Mouse (Mus musculus) MEL (cell line): ENCODE results near the gene Pdrg1. TPM values are rescaled to one million over a fixed set of nuclear protein-coding genes. Genes with fewer than 3 reads are reported as not detected.

Experiments used
- DNase-seq: peaks from one replicate; pipeline ENCODE4 v3.0.0; 2011; ENCODE audit warnings: low read depth, low spot score
- H3K27ac ChIP-seq: 2 replicates; pipeline ENCODE4 v1.5.1; 2012; ENCODE audit warnings: low read depth, mild to moderate bottlenecking, control low read depth, low read length, moderate library complexity; ENCODE audit not compliant: control insufficient read depth
- H3K27me3 ChIP-seq, 2 experiments: fragments of 150-350 bp in 1 of 2; sonication (generic) in 1 of 2; 2 replicates each; pipeline ENCODE4 v1.6.1; 2012; ENCODE audit warnings: low read length in 2 of 2, mild to moderate bottlenecking in 2 of 2, improper control_type of control experiment in 1 of 2, moderate library complexity in 1 of 2; ENCODE audit not compliant: insufficient read depth in 2 of 2, control insufficient read depth in 1 of 2
- H3K36me3 ChIP-seq, 2 experiments: 2 replicates each; pipeline ENCODE4 v1.6.1; 2012 to 2014; ENCODE audit warnings: low read length in 2 of 2, improper control_type of control experiment in 1 of 2, inconsistent platforms in 1 of 2, mild to moderate bottlenecking in 1 of 2; ENCODE audit not compliant: insufficient read depth in 2 of 2, control insufficient read depth in 1 of 2
- H3K4me1 ChIP-seq, 2 experiments: fragments of 150-350 bp in 1 of 2; sonication (generic) in 1 of 2; 2 replicates each; pipeline ENCODE4 v1.6.1; 2012; ENCODE audit warnings: low read length in 2 of 2, improper control_type of control experiment in 1 of 2, mild to moderate bottlenecking in 1 of 2; ENCODE audit not compliant: insufficient read depth in 2 of 2, control insufficient read depth in 1 of 2
- H3K4me3 ChIP-seq, 2 experiments: fragments of 150-350 bp in 1 of 2; sonication (generic) in 1 of 2; 2 replicates each; pipeline ENCODE4 v1.5.1; 2012; ENCODE audit warnings: low read depth in 2 of 2, low read length in 2 of 2, mild to moderate bottlenecking in 2 of 2, moderate library complexity in 2 of 2, control low read depth in 1 of 2, improper control_type of control experiment in 1 of 2; ENCODE audit not compliant: control insufficient read depth in 1 of 2, insufficient read depth in 1 of 2
- H3K79me2 ChIP-seq: 2 replicates; pipeline ENCODE4 v1.6.1; 2012; ENCODE audit warnings: mild to moderate bottlenecking, low read length, moderate library complexity; ENCODE audit not compliant: control insufficient read depth, poor library complexity, insufficient read depth
- H3K9ac ChIP-seq: 2 replicates; pipeline ENCODE4 v1.6.1; 2012; ENCODE audit warnings: low read depth, mild to moderate bottlenecking, control low read depth, low read length, moderate library complexity; ENCODE audit not compliant: control insufficient read depth, poor library complexity, severe bottlenecking
- H3K9me3 ChIP-seq: fragments of 150-350 bp; sonication (generic); replicated peaks from 2 replicates; pipeline ENCODE4 v1.6.1; 2012; ENCODE audit warnings: mild to moderate bottlenecking, low read length, improper control_type of control experiment, moderate library complexity; ENCODE audit not compliant: insufficient read depth
- CHD2 ChIP-seq: IDR thresholded peaks from 2 replicates; pipeline ENCODE4 v1.6.1; 2011; ENCODE audit warnings: low read length, improper control_type of control experiment
- CTCF ChIP-seq, 3 experiments: IDR thresholded peaks in 2 of 3; conservative IDR thresholded peaks in 1 of 3; 2 replicates each; pipeline ENCODE4 v1.5.1; 2011 to 2012; ENCODE audit warnings: low read length in 3 of 3, low read depth in 2 of 3, mild to moderate bottlenecking in 2 of 3, improper control_type of control experiment in 1 of 3, inconsistent platforms in 1 of 3, mixed read lengths in 1 of 3, moderate library complexity in 1 of 3; ENCODE audit not compliant: control insufficient read depth in 1 of 3, insufficient read depth in 1 of 3, poor library complexity in 1 of 3, severe bottlenecking in 1 of 3
- EP300 ChIP-seq, 2 experiments: IDR thresholded peaks; 2 replicates each; pipeline ENCODE4 v1.6.1; 2011; ENCODE audit warnings: improper control_type of control experiment in 2 of 2, low read length in 2 of 2, low read depth in 1 of 2, mild to moderate bottlenecking in 1 of 2
- ETS1 ChIP-seq: IDR thresholded peaks from 2 replicates; pipeline ENCODE4 v1.6.1; 2012; ENCODE audit warnings: low read depth, mild to moderate bottlenecking, inconsistent platforms, low read length, improper control_type of control experiment, moderate library complexity
- GABPA ChIP-seq: IDR thresholded peaks from 2 replicates; pipeline ENCODE4 v1.6.1; 2012; ENCODE audit warnings: low read depth, mild to moderate bottlenecking, inconsistent platforms, low read length, improper control_type of control experiment, moderate library complexity
- GATA1 ChIP-seq: IDR thresholded peaks from 2 replicates; pipeline ENCODE4 v1.6.1; 2011; ENCODE audit warnings: low read depth, low read length, improper control_type of control experiment
- HCFC1 ChIP-seq: IDR thresholded peaks from 2 replicates; pipeline ENCODE4 v1.6.1; 2012; ENCODE audit warnings: low read depth, mild to moderate bottlenecking, inconsistent platforms, low read length, improper control_type of control experiment, moderate library complexity
- KAT2A ChIP-seq: conservative IDR thresholded peaks from 2 replicates; pipeline ENCODE4 v1.6.1; 2012; ENCODE audit warnings: low read depth, low read length, improper control_type of control experiment, inconsistent platforms
- MAZ ChIP-seq: IDR thresholded peaks from 2 replicates; pipeline ENCODE4 v1.6.1; 2012; ENCODE audit warnings: low read depth, mild to moderate bottlenecking, inconsistent platforms, low read length, improper control_type of control experiment
- MEF2A ChIP-seq: IDR thresholded peaks from 2 replicates; pipeline ENCODE4 v1.6.1; 2014; ENCODE audit warnings: low read depth, mild to moderate bottlenecking, inconsistent platforms, low read length, improper control_type of control experiment; ENCODE audit not compliant: poor library complexity, insufficient replicate concordance, severe bottlenecking; ENCODE audit errors: extremely low read depth
- MXI1 ChIP-seq: IDR thresholded peaks from 2 replicates; pipeline ENCODE4 v1.6.1; 2011; ENCODE audit warnings: mild to moderate bottlenecking, low read depth, low read length, improper control_type of control experiment
- MYC ChIP-seq: IDR thresholded peaks from 2 replicates; pipeline ENCODE4 v1.6.1; 2011; ENCODE audit warnings: low read depth, mild to moderate bottlenecking, low read length, improper control_type of control experiment, moderate library complexity
- NELFE ChIP-seq: IDR thresholded peaks from 2 replicates; pipeline ENCODE4 v1.6.1; 2011; ENCODE audit warnings: low read depth, low read length, improper control_type of control experiment
- NRF1 ChIP-seq: IDR thresholded peaks from 2 replicates; pipeline ENCODE4 v1.6.1; 2014; ENCODE audit warnings: low read depth, mild to moderate bottlenecking, inconsistent platforms, low read length, improper control_type of control experiment, moderate library complexity; ENCODE audit not compliant: poor library complexity, insufficient read depth, severe bottlenecking
- POLR2A ChIP-seq, 2 experiments: IDR thresholded peaks; 2 replicates each; pipeline ENCODE4 v1.6.1; 2011 to 2012; ENCODE audit warnings: low read length in 2 of 2, mild to moderate bottlenecking in 2 of 2, control low read depth in 1 of 2, improper control_type of control experiment in 1 of 2, low read depth in 1 of 2, moderate library complexity in 1 of 2; ENCODE audit not compliant: control insufficient read depth in 1 of 2, insufficient read depth in 1 of 2, poor library complexity in 1 of 2
- POLR2AphosphoS2 ChIP-seq: IDR thresholded peaks from 2 replicates; pipeline ENCODE4 v1.6.1; 2011; ENCODE audit warnings: low read length, improper control_type of control experiment
- POLR2AphosphoS5 ChIP-seq: IDR thresholded peaks from 2 replicates; pipeline ENCODE4 v1.6.1; 2012; ENCODE audit warnings: low read depth, borderline replicate concordance, mild to moderate bottlenecking, inconsistent platforms, low read length, moderate library complexity, mixed read lengths
- SMC3 ChIP-seq: IDR thresholded peaks from 2 replicates; pipeline ENCODE4 v1.6.1; 2011; ENCODE audit warnings: low read depth, low read length, improper control_type of control experiment
- TBP ChIP-seq: IDR thresholded peaks from 2 replicates; pipeline ENCODE4 v1.8.0; 2011; ENCODE audit warnings: low read depth, low read length, improper control_type of control experiment
- TCF12 ChIP-seq: IDR thresholded peaks from 2 replicates; pipeline ENCODE4 v1.6.1; 2014; ENCODE audit warnings: low read depth, mild to moderate bottlenecking, inconsistent platforms, low read length, improper control_type of control experiment, moderate library complexity
- USF1 ChIP-seq: IDR thresholded peaks from 2 replicates; pipeline ENCODE4 v1.6.1; 2014; ENCODE audit warnings: low read depth, mild to moderate bottlenecking, inconsistent platforms, low read length, improper control_type of control experiment, moderate library complexity
- USF2 ChIP-seq, 2 experiments: IDR thresholded peaks; 2 replicates each; pipeline ENCODE4 v1.6.1; 2011 to 2012; ENCODE audit warnings: improper control_type of control experiment in 2 of 2, low read length in 2 of 2, borderline replicate concordance in 1 of 2, inconsistent platforms in 1 of 2, low read depth in 1 of 2, mild to moderate bottlenecking in 1 of 2; ENCODE audit not compliant: insufficient read depth in 1 of 2
- ZC3H11A ChIP-seq: IDR thresholded peaks from 2 replicates; pipeline ENCODE4 v1.6.1; 2012; ENCODE audit warnings: low read depth, mild to moderate bottlenecking, inconsistent platforms, low read length, improper control_type of control experiment
- ZKSCAN1 ChIP-seq: IDR thresholded peaks from 2 replicates; pipeline ENCODE4 v1.6.1; 2012; ENCODE audit warnings: low read depth, mild to moderate bottlenecking, inconsistent platforms, low read length, improper control_type of control experiment, moderate library complexity
- polyA plus RNA-seq, 2 experiments: library from polyadenylated mRNA; stranded (reverse) in 1 of 2; unstranded in 1 of 2; fragments of >175 nt in 1 of 2; fragments of >200 nt in 1 of 2; gene quantifications; 2 replicates each; pipeline versions ENCODE4 v1.2.1 to v1.2.4; 2012; ENCODE audit warnings: low replicate concordance in 2 of 2, low read depth in 1 of 2; ENCODE audit not compliant: insufficient read length in 2 of 2, insufficient read depth in 1 of 2, missing spikeins in 1 of 2
- total RNA-seq: library from RNA; depleted of rRNA; stranded (reverse); fragments of 300-350 nt; gene quantifications from 2 replicates; pipeline ENCODE4 v1.2.3, GENCODE M21; 2012

Gene Pdrg1
- total and polyA plus RNA-seq, 3 experiments, result 62.2 to 67.2 TPM; not detected in 1

DNA sequence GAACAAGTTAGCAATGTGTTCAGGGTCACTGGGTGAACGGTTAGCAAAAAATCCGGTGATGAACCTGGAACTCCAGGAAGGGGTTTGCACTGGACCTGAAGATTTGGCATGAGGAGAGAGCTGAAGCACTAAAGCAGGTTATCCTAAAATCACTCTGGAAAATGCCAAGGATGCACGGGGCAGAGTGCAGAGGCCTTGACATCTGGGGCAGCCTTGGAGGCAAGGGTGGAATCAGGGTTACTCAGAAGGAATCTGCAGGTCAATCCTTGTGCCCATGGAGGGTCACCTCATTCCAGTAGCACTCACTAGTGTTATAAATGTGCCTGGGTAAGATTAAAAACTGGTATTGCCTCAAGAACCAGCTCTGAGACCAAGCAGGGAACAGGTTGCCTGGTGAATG lies 9.2 kb downstream of the Pdrg1 start:
- Histone ChIP-seq H3K36me3 (peaks cover 0 to 4% of the 10 kb centered on the region in 2 experiments; a peak in 1 of 4 replicates), H3K27ac (no peak overlapping the region), H3K79me2 (no peaks in the 10 kb centered on the region), H3K27me3 (no peaks in the 10 kb centered on the region; a peak in 2 of 4 replicates), H3K4me3 (no peak overlapping the region), H3K4me1 (no peaks in the 10 kb centered on the region), H3K9me3 (no peaks in the 10 kb centered on the region), H3K9ac (no peak overlapping the region)
- TF ChIP-seq POLR2A (IDR thresholded peaks at IDR 0.05; ENCODE audit: control insufficient read depth in 1 of 2, insufficient read depth in 1 of 2, low read depth in 1 of 2, low read length in 2 of 2, poor library complexity in 1 of 2) (no peak), EP300 (IDR thresholded peaks at IDR 0.05; ENCODE audit: low read depth in 1 of 2, low read length in 2 of 2) (no peak), MEF2A (no peak), POLR2AphosphoS2 (no peak), GABPA (no peak), CHD2 (no peak), TBP (no peak), USF1 (no peak), MYC (no peak), KAT2A (no peak)
- DNase-seq, result no peak

DNA sequence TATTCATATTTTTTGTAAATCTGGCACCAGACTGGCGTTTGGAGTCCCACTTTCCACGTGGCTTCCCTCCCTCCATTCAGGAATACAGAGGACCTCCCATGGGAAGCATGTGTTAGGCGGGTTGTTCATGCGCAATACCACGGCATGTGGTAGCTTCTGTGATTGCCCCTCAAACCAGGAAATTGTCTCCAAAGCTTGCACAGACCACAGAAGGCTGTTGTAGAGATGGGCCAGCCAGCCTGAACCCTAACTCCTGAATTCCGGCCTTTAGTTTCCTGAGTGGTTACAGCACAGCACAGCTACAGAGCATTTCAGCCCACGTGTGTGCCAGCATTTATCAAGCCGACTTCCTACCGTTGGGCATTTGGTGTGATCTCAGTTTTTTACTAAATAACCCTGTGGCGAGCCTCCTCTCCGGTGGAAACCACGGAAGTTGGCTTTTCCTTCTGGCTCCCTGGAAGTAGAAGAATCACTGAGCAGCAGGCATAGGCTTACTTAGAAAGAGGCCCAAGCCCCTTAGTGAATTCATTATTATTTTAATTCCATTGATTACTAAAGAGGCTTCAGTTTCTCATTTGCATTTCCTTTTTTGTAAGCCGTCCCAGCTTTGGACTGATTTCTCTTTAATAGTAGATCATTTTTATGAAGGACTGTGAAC lies 11.4 kb downstream of the Pdrg1 start:
- no peak for TF ChIP-seq USF1
- no peak for TF ChIP-seq MAZ
- TF ChIP-seq NELFE, result no peak
- TF ChIP-seq KAT2A, result no peak
- no peak for TF ChIP-seq GATA1
- TF ChIP-seq MXI1, result no peak
- no peak for TF ChIP-seq NRF1
- TF ChIP-seq SMC3, result no peak
- no peak for TF ChIP-seq USF2 (IDR thresholded peaks at IDR 0.05; ENCODE audit: borderline replicate concordance in 1 of 2, insufficient read depth in 1 of 2, low read depth in 1 of 2, low read length in 2 of 2)
- no peak for TF ChIP-seq CTCF (IDR thresholded peaks at IDR 0.05 in 2 of 3, conservative IDR thresholded peaks at IDR 0.05 in 1 of 3; ENCODE audit: control insufficient read depth in 1 of 3, insufficient read depth in 1 of 3, low read depth in 2 of 3, low read length in 3 of 3, poor library complexity in 1 of 3, severe bottlenecking in 1 of 3)
- no peak for TF ChIP-seq CHD2
- TF ChIP-seq ZC3H11A, result no peak
- no peak for TF ChIP-seq ETS1
- TF ChIP-seq POLR2AphosphoS5, result no peak
- TF ChIP-seq ZKSCAN1, result no peak
- TF ChIP-seq HCFC1, result no peak
- no peak for TF ChIP-seq TCF12
- TF ChIP-seq POLR2AphosphoS2, result no peak
- TF ChIP-seq, all 39 proteins: peak for 0
- Histone ChIP-seq H3K4me1 (no peaks in the 10 kb centered on the region), H3K9me3 (no peaks in the 10 kb centered on the region), H3K27me3 (peaks cover 0 to 1% of the 10 kb centered on the region in 2 experiments; a peak in 3 of 4 replicates), H3K4me3 (no peak overlapping the region), H3K36me3 (peaks cover 0 to 2% of the 10 kb centered on the region in 2 experiments; a peak in 1 of 4 replicates), H3K27ac (no peak overlapping the region), H3K9ac (no peak overlapping the region), H3K79me2 (no peaks in the 10 kb centered on the region)
- DNase-seq, result no peak
